ENCODE assay signal across 16 mouse cellular contexts in genomic region chr8:115425360-115425759, GRCm38 (mm10).
DNase-seq lines count a peak whose midpoint lies in the region; ATAC-seq and TF ChIP-seq lines count a peak whose summit lies in the region.
"Had no signal": no experiment of that assay in that cellular context is flagged by ENCODE, and none has a peak within 500 bp of the region (broad histone marks: within the 10 kb centered on the region; RNA-seq: fewer than 3 reads in every experiment).

No protein-coding gene starts in this region.

- no peak for TF ChIP-seq EP300 in stomach, postnatal 0 days (optimal IDR thresholded peaks at IDR 0.05)

- no peak overlapping the region for H3K27ac ChIP-seq in embryonic facial prominence, embryonic 14.5 days (replicated peaks; ENCODE audit: low read depth, low read length)
- H3K27ac ChIP-seq in embryonic facial prominence, embryonic 10.5 days (replicated peaks): no peak overlapping the region
- no peak overlapping the region for H3K27ac ChIP-seq in kidney, postnatal 0 days
- H3K27ac ChIP-seq in midbrain, postnatal 0 days (ENCODE audit: low read depth, low read length): no peak overlapping the region
- no peak overlapping the region for H3K27ac ChIP-seq in midbrain, embryonic 13.5 days
- H3K27ac ChIP-seq in stomach, postnatal 0 days (replicated peaks): no peak overlapping the region
- H3K27ac ChIP-seq: embryonic facial prominence, embryonic 12.5 days; heart, embryonic 10.5 days had no signal

- TF ChIP-seq CTCF in kidney, postnatal 0 days (IDR thresholded peaks at IDR 0.05; ENCODE audit: low read depth): peak; percentile 25; the same call in 1 of the 2 replicates
- TF ChIP-seq CTCF in midbrain, postnatal 0 days (IDR thresholded peaks at IDR 0.05): peak; percentile 52
- peak; percentile 32; the same call in 1 of the 2 replicates for TF ChIP-seq CTCF in stomach, postnatal 0 days (IDR thresholded peaks at IDR 0.05; ENCODE audit: low read depth)

- no peaks in the 10 kb centered on the region for H3K36me3 ChIP-seq in embryonic facial prominence, embryonic 14.5 days (ENCODE audit: control insufficient read depth, insufficient read depth, low read length)
- no peaks in the 10 kb centered on the region for H3K36me3 ChIP-seq in embryonic facial prominence, embryonic 10.5 days (replicated peaks)
- H3K36me3 ChIP-seq in kidney, postnatal 0 days (ENCODE audit: insufficient read depth, low read length): no peaks in the 10 kb centered on the region
- H3K36me3 ChIP-seq in midbrain, postnatal 0 days (ENCODE audit: insufficient read depth, low read length): no peaks in the 10 kb centered on the region
- H3K36me3 ChIP-seq in midbrain, embryonic 13.5 days: no peaks in the 10 kb centered on the region
- H3K36me3 ChIP-seq in stomach, postnatal 0 days (ENCODE audit: control insufficient read depth, insufficient read depth, low read length): no peaks in the 10 kb centered on the region
- H3K36me3 ChIP-seq: embryonic facial prominence, embryonic 12.5 days; heart, embryonic 10.5 days had no signal

- ATAC-seq in embryonic facial prominence, embryonic 14.5 days (ENCODE audit: low read depth): no peak
- ATAC-seq in kidney, postnatal 0 days (replicated peaks; ENCODE audit: low FRiP score, low read depth): no peak
- no peak for ATAC-seq in midbrain, postnatal 0 days (ENCODE audit: low FRiP score)
- no peak for ATAC-seq in midbrain, embryonic 13.5 days
- ATAC-seq in stomach, postnatal 0 days (ENCODE audit: low FRiP score, low TSS enrichment): no peak
- ATAC-seq: midbrain, embryonic 16.5 days had no signal

- H3K4me3 ChIP-seq in embryonic facial prominence, embryonic 14.5 days (ENCODE audit: low read depth, low read length): no peak overlapping the region
- H3K4me3 ChIP-seq in embryonic facial prominence, embryonic 10.5 days: no peak overlapping the region
- no peak overlapping the region for H3K4me3 ChIP-seq in kidney, postnatal 0 days (replicated peaks; ENCODE audit: low read depth, low read length)
- no peak overlapping the region for H3K4me3 ChIP-seq in midbrain, postnatal 0 days (ENCODE audit: low read depth, low read length)
- H3K4me3 ChIP-seq in midbrain, embryonic 13.5 days (replicated peaks): no peak overlapping the region
- no peak overlapping the region for H3K4me3 ChIP-seq in stomach, postnatal 0 days (ENCODE audit: low read depth, low read length)
- H3K4me3 ChIP-seq: embryonic facial prominence, embryonic 12.5 days; heart, embryonic 10.5 days had no signal

- no peak overlapping the region for H3K9ac ChIP-seq in embryonic facial prominence, embryonic 14.5 days (ENCODE audit: low read depth, low read length)
- no peak overlapping the region for H3K9ac ChIP-seq in kidney, postnatal 0 days (ENCODE audit: low read depth, low read length)
- H3K9ac ChIP-seq in midbrain, postnatal 0 days (replicated peaks; ENCODE audit: low read length, poor library complexity, severe bottlenecking): no peak overlapping the region
- H3K9ac ChIP-seq in midbrain, embryonic 13.5 days (replicated peaks): no peak overlapping the region
- no peak overlapping the region for H3K9ac ChIP-seq in stomach, postnatal 0 days (ENCODE audit: low read length)
- H3K9ac ChIP-seq: embryonic facial prominence, embryonic 12.5 days had no signal

- no peak overlapping the region for H3K4me2 ChIP-seq in embryonic facial prominence, embryonic 14.5 days (ENCODE audit: low read depth, low read length)
- H3K4me2 ChIP-seq in kidney, postnatal 0 days (ENCODE audit: low read length): no peak overlapping the region
- H3K4me2 ChIP-seq in midbrain, postnatal 0 days (ENCODE audit: low read depth, low read length, poor library complexity, severe bottlenecking): no peak overlapping the region
- H3K4me2 ChIP-seq in midbrain, embryonic 13.5 days (replicated peaks): no peak overlapping the region
- H3K4me2 ChIP-seq in stomach, postnatal 0 days (replicated peaks; ENCODE audit: low read depth): no peak overlapping the region
- H3K4me2 ChIP-seq: embryonic facial prominence, embryonic 12.5 days had no signal

- H3K27me3 ChIP-seq in embryonic facial prominence, embryonic 14.5 days (replicated peaks; ENCODE audit: control insufficient read depth, insufficient read depth, low read length): 0 out of 2 replicates have a peak, but pooled peaks cover 2% of the 10 kb centered on the region
- peaks cover 46% of the 10 kb centered on the region for H3K27me3 ChIP-seq in embryonic facial prominence, embryonic 10.5 days (replicated peaks; ENCODE audit: low read depth, poor library complexity, severe bottlenecking)
- no peaks in the 10 kb centered on the region for H3K27me3 ChIP-seq in kidney, postnatal 0 days (ENCODE audit: insufficient read depth, low read length)
- no peaks in the 10 kb centered on the region; the same call in 1 of the 2 replicates for H3K27me3 ChIP-seq in midbrain, postnatal 0 days (ENCODE audit: insufficient read depth, low read length)
- H3K27me3 ChIP-seq in midbrain, embryonic 13.5 days: peaks cover 28% of the 10 kb centered on the region
- no peaks in the 10 kb centered on the region for H3K27me3 ChIP-seq in stomach, postnatal 0 days (ENCODE audit: control insufficient read depth, insufficient read depth, low read length)
- H3K27me3 ChIP-seq: embryonic facial prominence, embryonic 12.5 days had no signal

- no peaks in the 10 kb centered on the region for H3K9me3 ChIP-seq in embryonic facial prominence, embryonic 14.5 days (ENCODE audit: control insufficient read depth, low read length)
- H3K9me3 ChIP-seq in embryonic facial prominence, embryonic 10.5 days: no peaks in the 10 kb centered on the region
- no peaks in the 10 kb centered on the region for H3K9me3 ChIP-seq in kidney, postnatal 0 days (replicated peaks; ENCODE audit: low read length)
- H3K9me3 ChIP-seq in midbrain, postnatal 0 days (ENCODE audit: low read length): no peaks in the 10 kb centered on the region
- H3K9me3 ChIP-seq in midbrain, embryonic 13.5 days: no peaks in the 10 kb centered on the region
- no peaks in the 10 kb centered on the region for H3K9me3 ChIP-seq in stomach, postnatal 0 days (ENCODE audit: control insufficient read depth, low read length)
- H3K9me3 ChIP-seq: embryonic facial prominence, embryonic 12.5 days; heart, embryonic 10.5 days had no signal

- peaks cover 13% of the 10 kb centered on the region; the same call in 1 of the 2 replicates for H3K4me1 ChIP-seq in embryonic facial prominence, embryonic 14.5 days (ENCODE audit: control insufficient read depth, insufficient read depth, low read length)
- peaks cover 22% of the 10 kb centered on the region for H3K4me1 ChIP-seq in embryonic facial prominence, embryonic 10.5 days
- H3K4me1 ChIP-seq in kidney, postnatal 0 days (replicated peaks; ENCODE audit: insufficient read depth, low read length): no peaks in the 10 kb centered on the region
- no peaks in the 10 kb centered on the region for H3K4me1 ChIP-seq in midbrain, postnatal 0 days (ENCODE audit: insufficient read depth, low read length)
- 0 out of 2 replicates have a peak, but pooled peaks cover 8% of the 10 kb centered on the region for H3K4me1 ChIP-seq in midbrain, embryonic 13.5 days (replicated peaks)
- no peaks in the 10 kb centered on the region for H3K4me1 ChIP-seq in stomach, postnatal 0 days (replicated peaks; ENCODE audit: control insufficient read depth, insufficient read depth)
- H3K4me1 ChIP-seq: heart, embryonic 10.5 days had no signal

- DNase-seq in embryonic facial prominence, embryonic 14.5 days (ENCODE audit: low spot score): peak; percentile 10
- DNase-seq in embryonic facial prominence, embryonic 10.5 days (ENCODE audit: low spot score): no peak
- DNase-seq in kidney, postnatal 0 days (ENCODE audit: low spot score): no peak
- no peak for DNase-seq in kidney, adult 11 months
- DNase-seq in midbrain, postnatal 0 days (ENCODE audit: low spot score): no peak
- no peak for DNase-seq in stomach, postnatal 0 days (ENCODE audit: low spot score)
- no peak for DNase-seq in urinary bladder, postnatal 4 days (ENCODE audit: low spot score in 2 of 2)
- DNase-seq: adrenal gland, postnatal 10 days; cerebellum, adult 8-10 months; heart, postnatal 36 days; kidney, postnatal 14 days; right cerebral cortex, postnatal 4 days had no signal

- 61% methylated on average over 2 of the region's 2 CpGs for WGBS in embryonic facial prominence, embryonic 14.5 days
- WGBS in embryonic facial prominence, embryonic 10.5 days: 46% methylated on average over 2 of the region's 2 CpGs
- 72% methylated on average over 2 of the region's 2 CpGs for WGBS in kidney, postnatal 0 days
- 64% methylated on average over 2 of the region's 2 CpGs for WGBS in midbrain, postnatal 0 days
- WGBS in midbrain, embryonic 13.5 days: 41% methylated on average over 2 of the region's 2 CpGs
- WGBS in stomach, postnatal 0 days: 39% methylated on average over 2 of the region's 2 CpGs
